Mouse (Mus musculus) heart, postnatal 0 days (tissue): ENCODE data around the gene Trak1. TPM values are rescaled to one million over a fixed set of nuclear protein-coding genes. Genes with fewer than 3 reads are reported as not detected.
A peak's percentile ranks its signal among the peaks of the same experiment; 100 is the strongest.

Experiments used
- ATAC-seq: fragments of 200-750 bp; cut with Nextera tagmentation; 2 replicates; pipeline ENCODE4 v1.8.0; 2017; ENCODE audit warnings: low read depth, moderate number of reproducible peaks, moderate library complexity; ENCODE audit not compliant: insufficient read depth
- DNase-seq: peaks from one replicate; pipeline ENCODE4 v3.0.0-alpha.2; 2016; ENCODE audit warnings: low spot score
- H3K27ac ChIP-seq: fragments of 300-500 bp; sonication (generic); 2 replicates; pipeline ENCODE4 v1.5.1; 2014; ENCODE audit warnings: low read depth, mild to moderate bottlenecking
- H3K27me3 ChIP-seq: fragments of 300-500 bp; sonication (generic); 2 replicates; pipeline ENCODE4 v1.6.1; 2014; ENCODE audit warnings: low read length, mixed read lengths; ENCODE audit not compliant: control insufficient read depth, insufficient read depth
- H3K36me3 ChIP-seq: fragments of 300-500 bp; sonication (generic); replicated peaks from 2 replicates; pipeline ENCODE4 v1.6.1; 2014; ENCODE audit warnings: low read length, mixed read lengths; ENCODE audit not compliant: control insufficient read depth, insufficient read depth
- H3K4me1 ChIP-seq: fragments of 300-500 bp; sonication (generic); 2 replicates; pipeline ENCODE4 v1.6.1; 2014; ENCODE audit warnings: antibody characterized with exemption; ENCODE audit not compliant: control insufficient read depth, insufficient read depth
- H3K4me2 ChIP-seq: fragments of 300-500 bp; sonication (generic); 2 replicates; pipeline ENCODE4 v1.6.1; 2014; ENCODE audit warnings: low read depth, mild to moderate bottlenecking, low read length, moderate library complexity
- H3K4me3 ChIP-seq: fragments of 300-500 bp; sonication (generic); 2 replicates; pipeline ENCODE4 v1.5.1; 2014; ENCODE audit warnings: low read depth, low read length
- H3K9ac ChIP-seq: fragments of 300-500 bp; sonication (generic); replicated peaks from 2 replicates; pipeline ENCODE4 v1.6.1; 2014; ENCODE audit warnings: low read depth, low read length, mixed read lengths
- H3K9me3 ChIP-seq: fragments of 300-500 bp; sonication (generic); replicated peaks from 2 replicates; pipeline ENCODE4 v1.6.1; 2016; ENCODE audit warnings: low read length; ENCODE audit not compliant: control insufficient read depth
- CTCF ChIP-seq: IDR thresholded peaks from 2 replicates; pipeline ENCODE4 v1.5.1; 2016; ENCODE audit warnings: antibody characterized with exemption, control low read depth, low read depth
- EP300 ChIP-seq: IDR thresholded peaks from 2 replicates; pipeline ENCODE4 v1.6.1; 2016; ENCODE audit warnings: antibody characterized with exemption, low read depth
- WGBS: fragments of 180-500 bp; shearing (Covaris S2); extraction: QIAGEN DNeasy Blood & Tissue Kit; methylation state at CpG from one replicate; pipeline ENCODE4 v1.1.7; 2014; 5-methylcytosine and 5-hydroxymethylcytosine counted together
- polyA plus RNA-seq: library from polyadenylated mRNA; unstranded; fragments of >200 nt; fragmentation: Nextera tagmentation; extraction: Ambion mirVana; gene quantifications from 2 replicates; pipeline ENCODE4 v1.2.1, GENCODE M21; 2015
- total RNA-seq: library from RNA; depleted of rRNA; stranded (reverse); fragments of >200 nt; gene quantifications from 2 replicates; pipeline ENCODE4 v1.2.3, GENCODE M21; 2014; ENCODE audit warnings: low replicate concordance

The Trak1 gene
- total and polyA plus RNA-seq, 2 experiments from 2014 or later, result 59.3 to 113 TPM

- DNase-seq (no peak), ATAC-seq (no peak)
- Histone ChIP-seq H3K27ac (peak overlapping the region; percentile 99), H3K9ac (no peak overlapping the region), H3K4me2 (no peak overlapping the region), H3K36me3 (0 out of 2 replicates have a peak, but pooled peaks cover 7% of the 10 kb centered on the region), H3K9me3 (no peaks in the 10 kb centered on the region), H3K4me1 (peaks cover 42% of the 10 kb centered on the region), H3K27me3 (no peaks in the 10 kb centered on the region), H3K4me3 (no peak overlapping the region)
- no peak for TF ChIP-seq CTCF
- TF ChIP-seq EP300, result no peak
- WGBS, result 34% methylated on average over 7 of the region's 7 CpGs
These were observed 13.2 kb downstream of the Trak1 start for GRCm38 (mm10) chr9:121310501-121310900.

- Histone ChIP-seq H3K9ac (no peak overlapping the region; the same call in 1 of the 2 replicates), H3K4me1 (peaks cover 55% of the 10 kb centered on the region)
- TF ChIP-seq CTCF (no peak), EP300 (no peak)
These were observed 14.5 kb downstream of the Trak1 start for GRCm38 (mm10) chr9:121311846-121312236.

GRCm38 (mm10) chr9:121312237-121312891 lies 15.1 kb downstream of the Trak1 start:
- Histone ChIP-seq H3K9me3 (no peaks in the 10 kb centered on the region), H3K4me3 (no peak overlapping the region), H3K4me2 (no peak overlapping the region), H3K27me3 (no peaks in the 10 kb centered on the region), H3K4me1 (peaks cover 60% of the 10 kb centered on the region), H3K27ac (peak overlapping the region; percentile 99), H3K9ac (no peak overlapping the region), H3K36me3 (no peaks in the 10 kb centered on the region)
- no peak for DNase-seq
- 74% methylated on average over 10 of the region's 10 CpGs for WGBS
- TF ChIP-seq CTCF (no peak), EP300 (no peak)
- ATAC-seq, result no peak

More at GRCm38 (mm10) chr9:121311846-121312236, 14.5 kb downstream of the Trak1 start:
- H3K9me3 ChIP-seq, result no peaks in the 10 kb centered on the region
- no peak overlapping the region for H3K4me2 ChIP-seq
- WGBS, result 35% methylated on average over 6 of the region's 6 CpGs
- H3K27me3 ChIP-seq, result no peaks in the 10 kb centered on the region
- H3K36me3 ChIP-seq, result 0 out of 2 replicates have a peak, but pooled peaks cover 4% of the 10 kb centered on the region
- H3K4me3 ChIP-seq, result no peak overlapping the region
- peak overlapping the region; percentile 99 for H3K27ac ChIP-seq
- DNase-seq (no peak), ATAC-seq (no peak)

- WGBS, result 2% methylated on average over 21 of the region's 21 CpGs
- Histone ChIP-seq H3K36me3 (0 out of 2 replicates have a peak, but pooled peaks cover 4% of the 10 kb centered on the region), H3K9ac (peak overlapping the region; percentile 67), H3K27me3 (no peaks in the 10 kb centered on the region), H3K9me3 (no peaks in the 10 kb centered on the region), H3K27ac (peak overlapping the region; percentile 99), H3K4me3 (peak overlapping the region; percentile 39), H3K4me2 (peak overlapping the region; percentile 70), H3K4me1 (peaks cover 68% of the 10 kb centered on the region)
- peak; percentile 98 for DNase-seq
- peak; percentile 89; the same call in 1 of the 2 replicates for TF ChIP-seq EP300
- TF ChIP-seq CTCF, result no peak
- ATAC-seq, result peak; percentile 87
These were observed 16.5 kb downstream of the Trak1 start for GRCm38 (mm10) chr9:121313656-121314374.

- Histone ChIP-seq H3K27ac (peak overlapping the region; percentile 99), H3K4me2 (peak overlapping the region; percentile 70), H3K4me3 (peak overlapping the region; percentile 39), H3K9me3 (no peaks in the 10 kb centered on the region), H3K27me3 (no peaks in the 10 kb centered on the region), H3K4me1 (peaks cover 66% of the 10 kb centered on the region), H3K9ac (peak overlapping the region; percentile 67), H3K36me3 (0 out of 2 replicates have a peak, but pooled peaks cover 4% of the 10 kb centered on the region)
- WGBS, result 5% methylated on average over 14 of the region's 14 CpGs
- DNase-seq, result peak; percentile 84
- TF ChIP-seq CTCF (no peak), EP300 (no peak; the same call in 1 of the 2 replicates)
- ATAC-seq, result peak; percentile 72
These were observed 17.3 kb downstream of the Trak1 start for GRCm38 (mm10) chr9:121314541-121315152.
